Mouse (Mus musculus) liver, embryonic 11.5 days (tissue): ENCODE measurements around the gene Mus81. TPM values are rescaled to one million over a fixed set of nuclear protein-coding genes. Genes with fewer than 3 reads are reported as not detected.
A peak's percentile ranks its signal among the peaks of the same experiment; 100 is the strongest.

Source experiments
- ATAC-seq: fragments of 200-750 bp; cut with Nextera tagmentation; replicated peaks from 2 replicates; pipeline ENCODE4 v1.8.0; 2017; ENCODE audit warnings: moderate number of reproducible peaks, mild to moderate bottlenecking, moderate TSS enrichment, moderate library complexity; ENCODE audit not compliant: low FRiP score
- DNase-seq: peaks from one replicate; pipeline ENCODE4 v3.0.0-alpha.2; 2017; ENCODE audit warnings: low spot score
- H3K27ac ChIP-seq: fragments of 300-500 bp; sonication (generic); 2 replicates; pipeline ENCODE4 v1.5.1; 2014; ENCODE audit warnings: mild to moderate bottlenecking, low read depth, low read length, control low read depth
- H3K27me3 ChIP-seq: fragments of 300-500 bp; sonication (generic); replicated peaks from 2 replicates; pipeline ENCODE4 v1.6.1; 2014; ENCODE audit warnings: low read length, mixed read lengths; ENCODE audit not compliant: control insufficient read depth, insufficient read depth
- H3K36me3 ChIP-seq: fragments of 300-500 bp; sonication (generic); 2 replicates; pipeline ENCODE4 v1.6.1; 2014; ENCODE audit warnings: mild to moderate bottlenecking, low read length, moderate library complexity, mixed read lengths; ENCODE audit not compliant: control insufficient read depth, insufficient read depth
- H3K4me1 ChIP-seq: fragments of 300-500 bp; sonication (generic); replicated peaks from 2 replicates; pipeline ENCODE4 v1.6.1; 2014; ENCODE audit warnings: low read length, mixed read lengths; ENCODE audit not compliant: control insufficient read depth, insufficient read depth
- H3K4me2 ChIP-seq: fragments of 300-500 bp; sonication (generic); 2 replicates; pipeline ENCODE4 v1.6.1; 2014; ENCODE audit warnings: mild to moderate bottlenecking, control low read depth, moderate library complexity
- H3K4me3 ChIP-seq: fragments of 300-500 bp; sonication (generic); 2 replicates; pipeline ENCODE4 v1.5.1; 2014; ENCODE audit warnings: low read depth, low read length, control low read depth
- H3K9ac ChIP-seq: fragments of 300-500 bp; sonication (generic); 2 replicates; pipeline ENCODE4 v1.6.1; 2014; ENCODE audit warnings: low read depth, low read length, control low read depth
- H3K9me3 ChIP-seq: fragments of 300-500 bp; sonication (generic); 2 replicates; pipeline ENCODE4 v1.6.1; 2016; ENCODE audit warnings: low read length, inconsistent platforms, mixed read lengths; ENCODE audit not compliant: control insufficient read depth
- WGBS: fragments of 180-500 bp; shearing (Covaris S2); extraction: QIAGEN DNeasy Blood & Tissue Kit; methylation state at CpG from one replicate; pipeline ENCODE4 v1.1.7; 2014; 5-methylcytosine and 5-hydroxymethylcytosine counted together
- polyA plus RNA-seq: library from polyadenylated mRNA; unstranded; fragments of >200 nt; fragmentation: Nextera tagmentation; extraction: Ambion mirVana; gene quantifications from 2 replicates; pipeline ENCODE4 v1.2.1, GENCODE M21; 2014

Gene Mus81
- polyA plus RNA-seq: 28.3 and 33.8 TPM in 2 replicates

- no peaks in the 10 kb centered on the region for H3K9me3 ChIP-seq
- WGBS: under 1% methylated on average over 39 of the region's 39 CpGs
- peaks cover 27% of the 10 kb centered on the region for H3K36me3 ChIP-seq
- peak within 1 kb of the TSS; percentile 99 for H3K4me2 ChIP-seq
- peak within 1 kb of the TSS; percentile 62 for H3K4me3 ChIP-seq
- H3K4me1 ChIP-seq: peaks cover 25% of the 10 kb centered on the region
- ATAC-seq: peak; percentile 75
- peak; percentile 97 for DNase-seq
- H3K9ac ChIP-seq: peak within 1 kb of the TSS; percentile 74
- H3K27ac ChIP-seq: peak within 1 kb of the TSS; percentile 100
- H3K27me3 ChIP-seq: no peaks in the 10 kb centered on the region
Measured at GRCm38 (mm10) chr19:5487768-5488550, at the start of gene Mus81. Gene Mus81, minus strand, starts transcription at chr19:5488402.

- no peaks in the 10 kb centered on the region for H3K9me3 ChIP-seq
- no peak overlapping the region for H3K4me2 ChIP-seq
- H3K27me3 ChIP-seq: no peaks in the 10 kb centered on the region
- H3K36me3 ChIP-seq: no peaks in the 10 kb centered on the region
- H3K4me1 ChIP-seq: peaks cover 6% of the 10 kb centered on the region; the same call in 1 of the 2 replicates
- no peak overlapping the region for H3K4me3 ChIP-seq
- WGBS: 65% methylated on average over 8 of the region's 8 CpGs
- ATAC-seq (no peak), DNase-seq (no peak)
- no peak overlapping the region for H3K27ac ChIP-seq
- H3K9ac ChIP-seq: no peak overlapping the region
Measured at GRCm38 (mm10) chr19:5532520-5532919, 44.3 kb upstream of the Mus81 start.

- H3K27ac ChIP-seq: no peak overlapping the region
- no peaks in the 10 kb centered on the region for H3K36me3 ChIP-seq
- no peak for ATAC-seq
- H3K4me1 ChIP-seq: peaks cover 6% of the 10 kb centered on the region; the same call in 1 of the 2 replicates
- 74% methylated on average over 7 of the region's 7 CpGs for WGBS
- H3K4me3 ChIP-seq: no peak overlapping the region
- DNase-seq: no peak
- H3K4me2 ChIP-seq: no peak overlapping the region
- H3K9me3 ChIP-seq: no peaks in the 10 kb centered on the region
- H3K27me3 ChIP-seq: no peaks in the 10 kb centered on the region
- H3K9ac ChIP-seq: no peak overlapping the region
Measured at GRCm38 (mm10) chr19:5530138-5530524, 41.9 kb upstream of the Mus81 start.

GRCm38 (mm10) chr19:5529325-5530137 lies 41.3 kb upstream of the Mus81 start:
- Histone ChIP-seq H3K4me1 (peaks cover 6% of the 10 kb centered on the region; the same call in 1 of the 2 replicates), H3K27me3 (no peaks in the 10 kb centered on the region), H3K4me3 (no peak overlapping the region), H3K9ac (0 out of 2 replicates have a peak overlapping the region, but pooled peaks have one; percentile 3), H3K9me3 (no peaks in the 10 kb centered on the region), H3K36me3 (no peaks in the 10 kb centered on the region), H3K4me2 (peak overlapping the region; percentile 46), H3K27ac (no peak overlapping the region)
- DNase-seq (peak; percentile 93), ATAC-seq (peak; percentile 92)
- 24% methylated on average over 20 of the region's 20 CpGs for WGBS

GRCm38 (mm10) chr19:5525204-5525603 lies 37.0 kb upstream of the Mus81 start:
- H3K36me3 ChIP-seq: no peaks in the 10 kb centered on the region
- H3K4me1 ChIP-seq: peaks cover 6% of the 10 kb centered on the region; the same call in 1 of the 2 replicates
- ATAC-seq: no peak
- no peaks in the 10 kb centered on the region for H3K9me3 ChIP-seq
- no peak overlapping the region for H3K27ac ChIP-seq
- 68% methylated on average over 5 of the region's 5 CpGs for WGBS
- H3K4me3 ChIP-seq: no peak overlapping the region
- H3K27me3 ChIP-seq: no peaks in the 10 kb centered on the region
- no peak for DNase-seq
- no peak overlapping the region for H3K4me2 ChIP-seq
- no peak overlapping the region for H3K9ac ChIP-seq

- H3K9ac ChIP-seq: no peak overlapping the region
- no peak overlapping the region for H3K4me3 ChIP-seq
- DNase-seq (no peak), ATAC-seq (no peak)
- H3K4me1 ChIP-seq: no peaks in the 10 kb centered on the region
- no peak overlapping the region for H3K27ac ChIP-seq
- WGBS: 72% methylated on average over 3 of the region's 3 CpGs
- no peak overlapping the region for H3K4me2 ChIP-seq
- H3K9me3 ChIP-seq: no peaks in the 10 kb centered on the region
- no peaks in the 10 kb centered on the region for H3K36me3 ChIP-seq
- H3K27me3 ChIP-seq: no peaks in the 10 kb centered on the region
Measured at GRCm38 (mm10) chr19:5518721-5519120, 30.5 kb upstream of the Mus81 start.

GRCm38 (mm10) chr19:5516906-5517505 lies 28.8 kb upstream of the Mus81 start:
- Histone ChIP-seq H3K27me3 (no peaks in the 10 kb centered on the region), H3K36me3 (no peaks in the 10 kb centered on the region), H3K4me3 (no peak overlapping the region), H3K9me3 (no peaks in the 10 kb centered on the region), H3K4me2 (no peak overlapping the region), H3K9ac (0 out of 2 replicates have a peak overlapping the region, but pooled peaks have one; percentile 9), H3K27ac (no peak overlapping the region), H3K4me1 (peaks cover 7% of the 10 kb centered on the region)
- ATAC-seq (no peak), DNase-seq (no peak)
- 74% methylated on average over 8 of the region's 8 CpGs for WGBS

- no peak overlapping the region for H3K27ac ChIP-seq
- DNase-seq: no peak
- H3K9ac ChIP-seq: no peak overlapping the region
- WGBS: 88% methylated on average over 7 of the region's 7 CpGs
- H3K27me3 ChIP-seq: no peaks in the 10 kb centered on the region
- no peaks in the 10 kb centered on the region for H3K36me3 ChIP-seq
- H3K9me3 ChIP-seq: no peaks in the 10 kb centered on the region
- H3K4me1 ChIP-seq: peaks cover 14% of the 10 kb centered on the region
- H3K4me3 ChIP-seq: no peak overlapping the region
- H3K4me2 ChIP-seq: no peak overlapping the region
- no peak for ATAC-seq
Measured at GRCm38 (mm10) chr19:5515840-5516777, 27.9 kb upstream of the Mus81 start.
